Mouse (Mus musculus) Patski (cell line): ENCODE measurements around the gene Fga. TPM values are rescaled to one million over a fixed set of nuclear protein-coding genes. Genes with fewer than 3 reads are reported as not detected.

ENCODE experiments used
- ATAC-seq: fragments of 100-300 bp; one replicate; pipeline ENCODE4 v1.8.0; 2021
- CTCF ChIA-PET: fragments of 350-600 bp; sonication (Branson Sonifier 250); formaldehyde crosslinking; loops from one replicate; lab custom pipeline; 2022; ENCODE audit warnings: inconsistent platforms; lab: Charles Lee
- POLR2A ChIA-PET: fragments of 350-600 bp; sonication (Branson Sonifier 250); formaldehyde crosslinking; loops from one replicate; lab custom pipeline; 2022; ENCODE audit warnings: antibody characterized with exemption, inconsistent platforms; lab: Charles Lee
- DNase-seq: peaks from one replicate; pipeline ENCODE4 v3.0.0-alpha.2; 2011; ENCODE audit warnings: low read depth, low spot score
- H3K27me3 ChIP-seq: fragments of 371-371 bp; one replicate; pipeline ENCODE4 v1.5.1; 2021
- CTCF ChIP-seq: fragments of 100-300 bp; IDR thresholded peaks from one replicate; pipeline ENCODE4 v1.5.1; 2021
- in situ Hi-C: fragments of 300-500 bp; cut with MboI; formaldehyde crosslinking; loops from 3 replicates; pipeline ENCODE4 v1.11.1; 2018; ENCODE audit warnings: low pct_unique_long_range_greater_than_20kb, mixed read lengths
- polyA plus RNA-seq: library from polyadenylated mRNA; unstranded; gene quantifications from one replicate; pipeline ENCODE4 v1.2.3, GENCODE M21; 2021

Gene Fga
- polyA plus RNA-seq, 1 experiment from 2014 or later, result not detected

DNA sequence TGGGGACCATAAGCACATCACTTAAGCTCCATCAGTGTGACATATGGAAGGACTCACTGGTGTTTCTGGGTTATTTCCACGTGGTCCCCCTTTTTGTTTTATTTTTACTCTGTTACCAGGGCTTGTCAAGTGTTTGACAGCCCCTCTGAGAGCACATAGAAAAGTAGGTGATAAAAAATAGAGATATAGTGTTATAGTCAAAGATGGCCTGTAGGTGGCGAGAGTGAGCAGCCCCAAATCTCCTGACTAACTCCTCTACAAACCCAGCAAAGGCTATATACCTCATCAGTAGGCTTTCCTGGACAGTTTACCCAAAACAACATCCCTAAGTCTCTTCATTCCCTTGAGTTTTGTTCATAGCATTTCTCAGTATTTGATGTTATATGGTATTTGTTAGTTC, 23.7 kb upstream of the Fga start:
- in situ Hi-C loops, result loop anchor here (5.0 kb wide), 1 partner anchor 50 kb away; no protein-coding TSS in a partner anchor
- no peak for DNase-seq
- H3K27me3 ChIP-seq, result peaks cover 40% of the 10 kb centered on the region
- ChIA-PET CTCF (interaction anchor here (0.6 to 1.8 kb wide), 5 partner anchors 8 to 52 kb away, joined by 3 to 7 read pairs (median 3); no protein-coding TSS in a partner anchor), POLR2A (no interaction called here)
- TF ChIP-seq CTCF, result peak; percentile 83
- ATAC-seq, result peak; percentile 50

DNA sequence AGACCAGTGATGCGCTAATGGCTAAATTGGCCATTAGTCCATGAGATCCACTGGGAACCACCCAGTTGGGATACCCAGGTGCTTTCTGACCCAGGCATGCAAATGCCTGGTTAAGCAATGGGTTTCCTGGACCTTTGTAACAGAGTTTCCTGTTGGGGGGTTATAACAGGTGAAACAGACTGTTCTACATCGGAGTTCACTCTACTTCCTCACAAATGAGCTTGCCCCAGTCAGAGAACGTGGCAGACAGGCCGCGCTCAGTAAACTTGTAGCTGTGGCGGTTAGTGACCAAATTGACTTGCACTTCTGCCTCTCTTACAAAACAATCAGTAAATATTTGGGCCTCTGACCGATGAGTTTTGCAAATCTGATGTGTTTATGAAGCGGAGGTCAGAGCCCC, 22.8 kb upstream of the Fga start:
- in situ Hi-C loops, result loop anchor here (5.0 kb wide), 1 partner anchor 49 kb away; no protein-coding TSS in a partner anchor
- ChIA-PET POLR2A (no interaction called here), CTCF (interaction anchor here (0.9 kb wide), 1 partner anchor 51 kb away, joined by 5 read pairs; no protein-coding TSS in a partner anchor)
- ATAC-seq (no peak), DNase-seq (no peak)
- no peak for TF ChIP-seq CTCF
- H3K27me3 ChIP-seq, result peaks cover 40% of the 10 kb centered on the region

- ATAC-seq (no peak), DNase-seq (no peak)
- peaks cover 49% of the 10 kb centered on the region for H3K27me3 ChIP-seq
- POLR2A ChIA-PET, result no interaction called here
- in situ Hi-C loops, result loop anchor here (5.0 kb wide), 1 partner anchor 48 kb away; no protein-coding TSS in a partner anchor
- no peak for TF ChIP-seq CTCF
- CTCF ChIA-PET, result no interaction called here
Measured at GRCm38 (mm10) chr3:83004801-83005200, 21.1 kb upstream of the Fga start.

- ChIA-PET CTCF (interaction anchor here (1.3 to 2.0 kb wide), 3 partner anchors 9 to 46 kb away, joined by 3 to 9 read pairs (median 3); no protein-coding TSS in a partner anchor), POLR2A (no interaction called here)
- DNase-seq, result no peak
- TF ChIP-seq CTCF, result no peak
- in situ Hi-C loops, result no loop called here
- peaks cover 61% of the 10 kb centered on the region for H3K27me3 ChIP-seq
- no peak for ATAC-seq
Measured at GRCm38 (mm10) chr3:83007557-83007956, 18.3 kb upstream of the Fga start, which contains the start of gene Fgg. Gene Fgg (plus strand): TSS chr3:83007724.

- ATAC-seq (no peak), DNase-seq (no peak)
- in situ Hi-C loops, result no loop called here
- CTCF ChIA-PET, result interaction anchor here (1.3 to 2.0 kb wide), 4 partner anchors 9 to 266 kb away, joined by 3 to 7 read pairs (median 4); no protein-coding TSS in a partner anchor
- POLR2A ChIA-PET, result no interaction called here
- no peak for TF ChIP-seq CTCF
- H3K27me3 ChIP-seq, result peaks cover 78% of the 10 kb centered on the region
Measured at GRCm38 (mm10) chr3:83010291-83010690, 15.6 kb upstream of the Fga start.

GRCm38 (mm10) chr3:83011136-83011535, 14.7 kb upstream of the Fga start:
- ChIA-PET POLR2A (no interaction called here), CTCF (interaction anchor here (1.3 to 2.0 kb wide), 4 partner anchors 10 to 265 kb away, joined by 3 to 7 read pairs (median 4); no protein-coding TSS in a partner anchor)
- no peak for TF ChIP-seq CTCF
- no peak for ATAC-seq
- DNase-seq, result no peak
- in situ Hi-C loops, result no loop called here
- peaks cover 76% of the 10 kb centered on the region for H3K27me3 ChIP-seq

- ChIA-PET CTCF (interaction anchor here (1.3 to 2.0 kb wide), 3 partner anchors 11 to 265 kb away, joined by 3 to 5 read pairs (median 3); no protein-coding TSS in a partner anchor), POLR2A (no interaction called here)
- DNase-seq (no peak), ATAC-seq (no peak)
- H3K27me3 ChIP-seq, result peaks cover 71% of the 10 kb centered on the region
- in situ Hi-C loops, result no loop called here
- TF ChIP-seq CTCF, result no peak
Measured at GRCm38 (mm10) chr3:83011565-83011964, 14.3 kb upstream of the Fga start.

- TF ChIP-seq CTCF, result no peak
Measured at GRCm38 (mm10) chr3:83012636-83013035, 13.2 kb upstream of the Fga start.

GRCm38 (mm10) chr3:83013951-83014350, 11.9 kb upstream of the Fga start:
- peaks cover 61% of the 10 kb centered on the region for H3K27me3 ChIP-seq
- no peak for DNase-seq
- CTCF ChIA-PET, result no interaction called here
- TF ChIP-seq CTCF, result no peak
- ATAC-seq, result no peak
- POLR2A ChIA-PET, result no interaction called here
- in situ Hi-C loops, result no loop called here

More at GRCm38 (mm10) chr3:83012636-83013035, 13.2 kb upstream of the Fga start:
- POLR2A ChIA-PET, result no interaction called here
- ATAC-seq (no peak), DNase-seq (no peak)
- CTCF ChIA-PET, result interaction anchor here (0.9 kb wide), 1 partner anchor 11 kb away, joined by 3 read pairs; no protein-coding TSS in a partner anchor
- in situ Hi-C loops, result no loop called here
- H3K27me3 ChIP-seq, result peaks cover 67% of the 10 kb centered on the region

DNA sequence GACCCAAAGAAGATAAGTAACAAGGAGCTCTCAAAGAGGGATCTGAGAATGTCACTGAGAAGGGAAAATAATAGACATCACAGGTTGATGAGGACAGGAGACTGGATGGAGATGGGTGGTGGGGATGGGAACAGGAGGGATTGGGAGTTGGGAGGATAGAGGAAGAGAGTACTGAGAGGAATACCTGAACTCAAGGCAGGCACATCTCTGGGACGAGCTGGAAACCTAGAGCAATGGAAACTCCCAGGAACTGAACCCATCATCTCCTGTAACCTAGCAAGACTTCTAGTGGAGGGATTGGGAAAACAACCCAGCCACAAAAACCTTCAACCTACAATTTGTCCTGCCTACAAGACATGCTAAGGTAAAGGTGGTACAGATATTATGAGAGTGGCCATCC, 9.6 kb upstream of the Fga start:
- TF ChIP-seq CTCF, result no peak
- ATAC-seq (no peak), DNase-seq (no peak)
- ChIA-PET CTCF (interaction anchor here (0.9 to 1.3 kb wide), 5 partner anchors 9 to 38 kb away, joined by 3 to 5 read pairs (median 4); partner anchors contain the start of gene Fga), POLR2A (no interaction called here)
- in situ Hi-C loops, result no loop called here
- peaks cover 71% of the 10 kb centered on the region for H3K27me3 ChIP-seq

DNA sequence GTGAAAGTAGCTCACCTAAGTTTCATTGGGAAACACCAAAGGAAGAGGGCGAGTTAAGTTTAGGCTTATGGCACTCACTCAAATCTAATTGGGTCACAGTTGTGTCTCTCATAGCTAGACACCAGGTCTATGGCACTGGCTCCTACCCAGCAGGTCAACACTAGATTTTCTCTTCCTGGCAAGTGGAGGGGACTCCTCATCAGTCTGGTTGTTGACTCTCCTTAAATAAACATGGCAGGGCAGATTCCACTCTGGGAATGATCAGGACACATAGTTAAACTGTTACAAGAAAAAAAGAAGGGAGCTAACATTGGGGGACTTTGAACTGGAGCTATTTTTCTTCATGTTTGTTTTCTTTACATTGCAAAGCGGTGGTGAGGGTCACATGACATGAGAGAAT, 5.5 kb upstream of the Fga start:
- POLR2A ChIA-PET, result no interaction called here
- DNase-seq, result no peak
- in situ Hi-C loops, result no loop called here
- CTCF ChIA-PET, result interaction anchor here (1.2 to 2.2 kb wide), 5 partner anchors 14 to 33 kb away, joined by 3 to 7 read pairs (median 4); partner anchors contain the start of gene Fgg
- TF ChIP-seq CTCF, result no peak
- ATAC-seq, result no peak
- peaks cover 61% of the 10 kb centered on the region for H3K27me3 ChIP-seq
